In genomic region chr9:95150096-95150495, GRCm38 (mm10) we compare ENCODE assay signal across 17 mouse cellular contexts.
A peak's percentile ranks its signal among the peaks of the same experiment; 100 is the strongest.
DNase-seq lines count a peak whose midpoint lies in the region; ATAC-seq and TF ChIP-seq lines count a peak whose summit lies in the region.
"Had no signal": no experiment of that assay in that cellular context is flagged by ENCODE, and none has a peak within 500 bp of the region (broad histone marks: within the 10 kb centered on the region; RNA-seq: fewer than 3 reads in every experiment).

No protein-coding gene starts in this region.

- no peak for TF ChIP-seq CTCF in lung, adult 2 months (IDR thresholded peaks at IDR 0.05; ENCODE audit: insufficient read depth, low read length)

- no peaks in the 10 kb centered on the region; the same call in 1 of the 2 replicates for H3K27me3 ChIP-seq in heart, embryonic 11.5 days (ENCODE audit: control insufficient read depth, insufficient read depth, low read length)
- H3K27me3 ChIP-seq in kidney, embryonic 16.5 days (ENCODE audit: insufficient read depth, low read length): no peaks in the 10 kb centered on the region
- no peaks in the 10 kb centered on the region for H3K27me3 ChIP-seq in intestine, embryonic 16.5 days (replicated peaks; ENCODE audit: control insufficient read depth, insufficient read depth, low read length)
- H3K27me3 ChIP-seq in hindbrain, embryonic 11.5 days (ENCODE audit: control insufficient read depth, insufficient read depth, low read length): no peaks in the 10 kb centered on the region
- H3K27me3 ChIP-seq: embryonic facial prominence, embryonic 12.5 days; hindbrain, embryonic 15.5 days; limb, embryonic 12.5 days; neural tube, embryonic 13.5 days; Patski had no signal

- 29% methylated on average over 3 of the region's 3 CpGs for whole genome bisulfite sequencing in heart, embryonic 11.5 days (ENCODE audit: insufficient replicate concordance)
- 41% methylated on average over 3 of the region's 3 CpGs for WGBS in lung, adult 2 months
- WGBS in kidney, embryonic 16.5 days: 36% methylated on average over 3 of the region's 3 CpGs
- WGBS in intestine, embryonic 16.5 days: 43% methylated on average over 3 of the region's 3 CpGs
- WGBS in hindbrain, embryonic 11.5 days: 65% methylated on average over 3 of the region's 3 CpGs

- H3K4me1 ChIP-seq in heart, embryonic 11.5 days (ENCODE audit: control insufficient read depth, insufficient read depth, low read length): no peaks in the 10 kb centered on the region
- peaks cover 2% of the 10 kb centered on the region; the same call in 1 of the 2 replicates for H3K4me1 ChIP-seq in lung, adult 2 months (ENCODE audit: control insufficient read depth, insufficient read depth, low read length)
- H3K4me1 ChIP-seq in kidney, embryonic 16.5 days (ENCODE audit: insufficient read depth, low read length): no peaks in the 10 kb centered on the region; the same call in 1 of the 2 replicates
- H3K4me1 ChIP-seq in intestine, embryonic 16.5 days (ENCODE audit: control insufficient read depth, insufficient read depth, low read length): no peaks in the 10 kb centered on the region
- H3K4me1 ChIP-seq in hindbrain, embryonic 11.5 days (replicated peaks; ENCODE audit: control insufficient read depth, insufficient read depth, low read length): no peaks in the 10 kb centered on the region
- H3K4me1 ChIP-seq: embryonic facial prominence, embryonic 12.5 days; hindbrain, embryonic 15.5 days; neural tube, embryonic 13.5 days had no signal

- no peak for TF ChIP-seq POLR2A in lung, adult 2 months (IDR thresholded peaks at IDR 0.05; ENCODE audit: borderline replicate concordance, extremely low read depth, low read depth, low read length)

- H3K4me2 ChIP-seq in heart, embryonic 11.5 days: no peak overlapping the region
- H3K4me2 ChIP-seq in kidney, embryonic 16.5 days (replicated peaks; ENCODE audit: low read depth, low read length): no peak overlapping the region
- H3K4me2 ChIP-seq in intestine, embryonic 16.5 days (ENCODE audit: low read depth, low read length): no peak overlapping the region
- no peak overlapping the region for H3K4me2 ChIP-seq in hindbrain, embryonic 11.5 days (replicated peaks; ENCODE audit: low read depth, low read length)
- H3K4me2 ChIP-seq: embryonic facial prominence, embryonic 12.5 days; hindbrain, embryonic 15.5 days; limb, embryonic 12.5 days; neural tube, embryonic 13.5 days had no signal

- H3K27ac ChIP-seq in heart, embryonic 11.5 days (ENCODE audit: low read depth, low read length): no peak overlapping the region
- H3K27ac ChIP-seq in kidney, embryonic 16.5 days (ENCODE audit: low read length): no peak overlapping the region
- no peak overlapping the region for H3K27ac ChIP-seq in intestine, embryonic 16.5 days (ENCODE audit: low read length)
- H3K27ac ChIP-seq in hindbrain, embryonic 11.5 days (ENCODE audit: low read depth, low read length): no peak overlapping the region
- H3K27ac ChIP-seq: embryonic facial prominence, embryonic 12.5 days; hindbrain, embryonic 15.5 days; limb, embryonic 12.5 days; neural tube, embryonic 13.5 days had no signal

- H3K36me3 ChIP-seq in heart, embryonic 11.5 days (ENCODE audit: control insufficient read depth, insufficient read depth, low read length): no peaks in the 10 kb centered on the region
- H3K36me3 ChIP-seq in kidney, embryonic 16.5 days (ENCODE audit: insufficient read depth, low read length): no peaks in the 10 kb centered on the region
- no peaks in the 10 kb centered on the region for H3K36me3 ChIP-seq in intestine, embryonic 16.5 days (ENCODE audit: control insufficient read depth, insufficient read depth, low read length)
- no peaks in the 10 kb centered on the region for H3K36me3 ChIP-seq in hindbrain, embryonic 11.5 days (ENCODE audit: control insufficient read depth, insufficient read depth, low read length)
- H3K36me3 ChIP-seq: embryonic facial prominence, embryonic 12.5 days; hindbrain, embryonic 15.5 days; limb, embryonic 12.5 days; neural tube, embryonic 13.5 days had no signal

- no peak overlapping the region for H3K4me3 ChIP-seq in heart, embryonic 11.5 days (ENCODE audit: low read depth, low read length)
- no peak overlapping the region for H3K4me3 ChIP-seq in lung, adult 2 months (replicated peaks; ENCODE audit: extremely low read depth, low read depth, low read length)
- no peak overlapping the region for H3K4me3 ChIP-seq in kidney, embryonic 16.5 days (ENCODE audit: low read length)
- H3K4me3 ChIP-seq in intestine, embryonic 16.5 days (ENCODE audit: low read length): no peak overlapping the region
- no peak overlapping the region for H3K4me3 ChIP-seq in hindbrain, embryonic 11.5 days (ENCODE audit: low read depth, low read length)
- H3K4me3 ChIP-seq: embryonic facial prominence, embryonic 12.5 days; hindbrain, embryonic 15.5 days; limb, embryonic 12.5 days; megakaryocyte, embryonic 14.5 days; neural tube, embryonic 13.5 days had no signal

- no peaks in the 10 kb centered on the region for H3K9me3 ChIP-seq in heart, embryonic 11.5 days (replicated peaks; ENCODE audit: control insufficient read depth, low read length)
- no peaks in the 10 kb centered on the region for H3K9me3 ChIP-seq in kidney, embryonic 16.5 days (ENCODE audit: low read length)
- no peaks in the 10 kb centered on the region for H3K9me3 ChIP-seq in intestine, embryonic 16.5 days (ENCODE audit: control insufficient read depth, low read length)
- no peaks in the 10 kb centered on the region for H3K9me3 ChIP-seq in hindbrain, embryonic 11.5 days (ENCODE audit: control insufficient read depth, low read length)
- H3K9me3 ChIP-seq: embryonic facial prominence, embryonic 12.5 days; hindbrain, embryonic 15.5 days; limb, embryonic 12.5 days; megakaryocyte, embryonic 14.5 days; neural tube, embryonic 13.5 days had no signal

- no peak overlapping the region for H3K9ac ChIP-seq in heart, embryonic 11.5 days (ENCODE audit: low read depth, low read length)
- no peak overlapping the region for H3K9ac ChIP-seq in kidney, embryonic 16.5 days (replicated peaks; ENCODE audit: low read length)
- H3K9ac ChIP-seq in intestine, embryonic 16.5 days (ENCODE audit: low read depth, low read length): no peak overlapping the region
- no peak overlapping the region for H3K9ac ChIP-seq in hindbrain, embryonic 11.5 days (ENCODE audit: low read depth, low read length)
- H3K9ac ChIP-seq: embryonic facial prominence, embryonic 12.5 days; hindbrain, embryonic 15.5 days; limb, embryonic 12.5 days; neural tube, embryonic 13.5 days had no signal

- peak; percentile 94 for DNase-seq in heart, adult 11 months
- DNase-seq in lung, postnatal 36 days: peak; percentile 6
- DNase-seq in lung, adult 2 months: no peak
- no peak for DNase-seq in thymus, postnatal 0 days (ENCODE audit: low spot score)
- no peak for DNase-seq in hindbrain, embryonic 11.5 days (ENCODE audit: low spot score)
- DNase-seq: B cell, adult 2 months; cerebellum, adult 9-11 months; right cerebral cortex, postnatal 25 days had no signal

- ATAC-seq in heart, embryonic 11.5 days (replicated peaks; ENCODE audit: insufficient number of reproducible peaks, low FRiP score, low TSS enrichment): no peak
- 0 out of 2 replicates have a peak, but pooled peaks have one; percentile 52 for ATAC-seq in kidney, embryonic 16.5 days (ENCODE audit: low FRiP score, low TSS enrichment)
- no peak for ATAC-seq in intestine, embryonic 16.5 days
- no peak for ATAC-seq in hindbrain, embryonic 11.5 days (ENCODE audit: low FRiP score)
- ATAC-seq: Patski had no signal

Comparison
In these comparisons a context has a peak if more than half of its experiments do, and no peak if none do; other contexts are left out.
1. DNase-seq: peak in heart, adult 11 months (single experiment) and lung, postnatal 36 days (single experiment); none in lung, adult 2 months (single experiment), thymus, postnatal 0 days (single experiment) and hindbrain, embryonic 11.5 days (single experiment).